Mouse (Mus musculus): ENCODE results near the gene Tcte1. TPM values are rescaled to one million over a fixed set of nuclear protein-coding genes. Genes with fewer than 3 reads are reported as not detected.

Gene Tcte1
- polyA plus RNA-seq, 1 experiment = 0.16 TPM

DNA sequence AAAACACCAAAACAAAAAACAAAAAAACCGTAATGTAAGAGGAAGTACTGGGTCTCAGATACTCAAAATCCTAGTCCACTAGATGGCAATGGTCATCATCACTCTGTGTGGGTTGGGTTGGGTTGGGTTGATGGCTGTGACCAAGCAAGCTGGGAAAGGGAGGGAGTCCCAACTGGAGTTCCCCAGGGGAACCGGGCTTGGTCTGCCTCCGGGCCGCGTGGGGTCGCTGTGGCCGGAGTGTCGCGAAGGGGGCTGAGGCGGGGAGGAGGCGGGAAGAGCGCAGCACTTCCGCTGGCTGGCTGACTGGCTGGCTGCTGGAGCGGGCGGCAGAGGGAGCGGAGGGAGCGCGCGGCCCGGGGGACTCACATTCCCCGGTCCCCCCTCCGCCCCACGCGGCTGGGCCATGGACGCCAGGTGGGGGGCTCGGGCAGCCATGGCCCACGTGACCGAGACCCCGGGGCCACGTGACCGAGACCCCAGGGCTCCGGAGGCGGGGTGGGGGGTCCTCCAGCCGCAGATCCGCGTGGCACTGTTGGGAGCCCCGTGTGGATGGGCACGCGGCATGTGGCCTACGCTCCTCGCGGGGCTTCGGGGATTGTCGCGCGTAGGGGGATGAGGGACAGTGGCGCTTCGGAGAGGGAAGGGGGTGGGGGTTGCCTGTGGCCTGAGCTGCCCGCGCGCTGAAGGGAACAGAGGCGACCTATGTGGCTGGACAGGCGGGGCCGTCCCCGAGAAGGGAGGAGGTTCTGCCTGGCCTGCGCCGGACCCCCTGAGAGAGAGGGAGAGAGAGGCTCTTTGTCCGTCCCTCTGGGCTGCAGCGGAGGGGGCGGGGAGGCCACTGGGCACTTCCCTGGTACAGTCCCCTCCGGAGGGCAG is 40.7 kb downstream of the Tcte1 start, which contains the start of gene Slc35b2:
Gene Slc35b2 (plus strand): TSS at position 220 of the 876 bp plus-strand sequence.
- WGBS = under 1% methylated on average over 46 of the region's 61 CpGs
- H3K4me3 ChIP-seq (ENCODE audit: extremely low read depth, insufficient read depth, insufficient read length) = peak within 1 kb of the TSS; percentile 81
- peaks cover 42% of the 10 kb centered on the region for H3K36me3 ChIP-seq (ENCODE audit: control insufficient read depth, insufficient read depth, low read length)
- H3K27ac ChIP-seq (ENCODE audit: insufficient read depth, low read length) = peak within 1 kb of the TSS; percentile 84
- no peaks in the 10 kb centered on the region for H3K27me3 ChIP-seq (ENCODE audit: control insufficient read depth, insufficient read depth, low read length)
- H3K4me1 ChIP-seq (ENCODE audit: control insufficient read depth, insufficient read depth, insufficient read length) = peaks cover 5% of the 10 kb centered on the region
- TF ChIP-seq POLR2A (IDR thresholded peaks at IDR 0.05; ENCODE audit: low read depth, low read length) (peak; percentile 25), CTCF (IDR thresholded peaks at IDR 0.05; ENCODE audit: extremely low read depth, insufficient read depth, insufficient read length, insufficient replicate concordance) (peak; percentile 83)
- peak in 1 of 2 experiments; percentile 85 for DNase-seq (ENCODE audit: low read depth in 1 of 2, low spot score in 2 of 2)

- no peak for DNase-seq (ENCODE audit: low read depth in 1 of 2, low spot score in 2 of 2)
- TF ChIP-seq POLR2A (IDR thresholded peaks at IDR 0.05; ENCODE audit: low read depth, low read length) = no peak
- TF ChIP-seq CTCF (IDR thresholded peaks at IDR 0.05; ENCODE audit: extremely low read depth, insufficient read depth, insufficient read length, insufficient replicate concordance) = no peak
Measured at GRCm38 (mm10) chr17:45564531-45565084, 41.4 kb downstream of the Tcte1 start.

DNA sequence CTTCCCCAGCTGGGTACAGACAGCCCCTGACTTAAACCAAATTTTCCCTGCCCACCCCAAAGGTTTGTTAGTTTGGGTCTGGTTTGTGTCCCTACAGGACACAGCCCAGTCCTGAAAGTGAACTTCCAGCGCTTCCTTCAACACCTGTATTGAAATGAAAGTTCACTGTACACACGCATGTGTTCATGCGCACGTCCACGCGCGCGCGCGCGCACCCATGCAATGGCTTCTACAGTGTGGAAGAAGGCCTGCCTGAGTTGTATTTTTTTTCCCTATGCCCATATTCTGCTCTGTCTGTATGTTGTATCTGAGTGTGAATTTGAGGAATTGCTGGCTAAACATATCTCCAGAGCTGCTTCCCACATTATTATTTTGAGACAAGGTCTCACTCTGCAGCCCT is 41.9 kb downstream of the Tcte1 start:
- H3K27ac ChIP-seq (ENCODE audit: insufficient read depth, low read length) = no peak overlapping the region
- no peaks in the 10 kb centered on the region for H3K27me3 ChIP-seq (ENCODE audit: control insufficient read depth, insufficient read depth, low read length)
- 95% methylated on average over 11 of the region's 11 CpGs for WGBS
- TF ChIP-seq CTCF (IDR thresholded peaks at IDR 0.05; ENCODE audit: extremely low read depth, insufficient read depth, insufficient read length, insufficient replicate concordance) (no peak), POLR2A (IDR thresholded peaks at IDR 0.05; ENCODE audit: low read depth, low read length) (no peak)
- H3K4me1 ChIP-seq (ENCODE audit: control insufficient read depth, insufficient read depth, insufficient read length) = no peaks in the 10 kb centered on the region; the same call in none of the 2 replicates
- peaks cover 49% of the 10 kb centered on the region for H3K36me3 ChIP-seq (ENCODE audit: control insufficient read depth, insufficient read depth, low read length)
- DNase-seq (ENCODE audit: low read depth in 1 of 2, low spot score in 2 of 2) = no peak
- H3K4me3 ChIP-seq (ENCODE audit: extremely low read depth, insufficient read depth, insufficient read length) = no peak overlapping the region

More at GRCm38 (mm10) chr17:45564531-45565084, 41.4 kb downstream of the Tcte1 start:
- Histone ChIP-seq H3K4me3 (ENCODE audit: extremely low read depth, insufficient read depth, insufficient read length) (peak overlapping the region; percentile 81), H3K36me3 (ENCODE audit: control insufficient read depth, insufficient read depth, low read length) (peaks cover 45% of the 10 kb centered on the region), H3K4me1 (ENCODE audit: control insufficient read depth, insufficient read depth, insufficient read length) (no peaks in the 10 kb centered on the region; the same call in none of the 2 replicates), H3K27ac (ENCODE audit: insufficient read depth, low read length) (peak overlapping the region; percentile 84), H3K27me3 (ENCODE audit: control insufficient read depth, insufficient read depth, low read length) (no peaks in the 10 kb centered on the region)
- 21% methylated on average over 18 of the region's 18 CpGs for WGBS

DNA sequence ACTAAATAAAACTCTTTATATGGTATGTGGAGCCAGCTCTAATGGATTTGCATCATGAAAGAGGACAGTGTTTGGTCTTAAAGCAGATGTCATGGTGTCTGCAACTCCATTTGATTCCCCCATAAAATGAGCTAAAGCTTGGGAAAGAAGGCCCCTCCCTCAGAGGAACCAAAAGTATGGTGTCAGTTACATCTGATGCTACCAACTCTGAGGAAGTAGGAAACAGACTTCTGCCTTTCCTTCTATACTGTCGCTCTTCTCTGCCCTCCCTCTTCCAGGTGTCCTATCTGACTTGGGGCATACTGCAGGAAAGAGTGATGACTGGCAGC is 42.8 kb downstream of the Tcte1 start:
- Histone ChIP-seq H3K4me1 (ENCODE audit: control insufficient read depth, insufficient read depth, insufficient read length) (no peaks in the 10 kb centered on the region; the same call in none of the 2 replicates), H3K27me3 (ENCODE audit: control insufficient read depth, insufficient read depth, low read length) (no peaks in the 10 kb centered on the region), H3K27ac (ENCODE audit: insufficient read depth, low read length) (no peak overlapping the region), H3K36me3 (ENCODE audit: control insufficient read depth, insufficient read depth, low read length) (peaks cover 51% of the 10 kb centered on the region), H3K4me3 (ENCODE audit: extremely low read depth, insufficient read depth, insufficient read length) (no peak overlapping the region)
- no peak for DNase-seq (ENCODE audit: low read depth in 1 of 2, low spot score in 2 of 2)
- 69% methylated on average over 1 of the region's 1 CpGs for WGBS
- no peak for TF ChIP-seq CTCF (IDR thresholded peaks at IDR 0.05; ENCODE audit: extremely low read depth, insufficient read depth, insufficient read length, insufficient replicate concordance)
- no peak for TF ChIP-seq POLR2A (IDR thresholded peaks at IDR 0.05; ENCODE audit: low read depth, low read length)

DNA sequence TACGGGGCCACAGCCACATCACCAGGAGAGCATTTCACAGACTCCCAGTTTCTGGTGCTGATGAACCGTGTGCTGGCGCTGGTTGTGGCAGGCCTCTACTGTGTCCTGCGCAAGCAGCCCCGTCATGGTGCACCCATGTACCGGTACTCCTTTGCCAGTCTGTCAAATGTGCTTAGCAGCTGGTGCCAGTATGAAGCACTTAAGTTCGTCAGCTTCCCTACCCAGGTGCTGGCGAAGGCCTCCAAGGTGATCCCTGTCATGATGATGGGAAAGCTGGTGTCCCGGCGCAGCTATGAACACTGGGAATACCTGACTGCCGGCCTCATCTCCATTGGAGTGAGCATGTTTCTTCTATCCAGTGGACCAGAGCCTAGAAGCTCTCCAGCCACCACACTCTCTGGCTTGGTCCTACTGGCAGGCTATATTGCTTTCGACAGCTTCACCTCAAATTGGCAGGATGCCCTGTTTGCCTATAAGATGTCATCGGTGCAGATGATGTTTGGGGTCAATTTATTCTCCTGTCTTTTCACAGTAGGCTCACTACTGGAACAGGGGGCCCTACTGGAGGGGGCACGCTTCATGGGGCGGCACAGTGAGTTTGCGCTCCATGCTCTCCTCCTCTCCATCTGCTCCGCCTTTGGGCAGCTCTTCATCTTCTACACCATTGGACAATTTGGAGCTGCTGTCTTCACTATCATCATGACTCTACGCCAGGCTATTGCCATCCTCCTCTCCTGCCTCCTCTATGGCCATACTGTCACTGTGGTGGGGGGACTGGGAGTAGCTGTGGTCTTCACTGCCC is 43.3 kb downstream of the Tcte1 start:
- no peak overlapping the region for H3K27ac ChIP-seq (ENCODE audit: insufficient read depth, low read length)
- DNase-seq (ENCODE audit: low read depth in 1 of 2, low spot score in 2 of 2) = no peak
- 80% methylated on average over 18 of the region's 18 CpGs for WGBS

GRCm38 (mm10) chr17:45567162-45567601 is 43.9 kb downstream of the Tcte1 start:
- no peak for DNase-seq (ENCODE audit: low read depth in 1 of 2, low spot score in 2 of 2)
- Histone ChIP-seq H3K4me3 (ENCODE audit: extremely low read depth, insufficient read depth, insufficient read length) (no peak overlapping the region), H3K27me3 (ENCODE audit: control insufficient read depth, insufficient read depth, low read length) (no peaks in the 10 kb centered on the region), H3K27ac (ENCODE audit: insufficient read depth, low read length) (no peak overlapping the region), H3K4me1 (ENCODE audit: control insufficient read depth, insufficient read depth, insufficient read length) (peaks cover 1% of the 10 kb centered on the region), H3K36me3 (ENCODE audit: control insufficient read depth, insufficient read depth, low read length) (peaks cover 48% of the 10 kb centered on the region)
- no peak for TF ChIP-seq CTCF (IDR thresholded peaks at IDR 0.05; ENCODE audit: extremely low read depth, insufficient read depth, insufficient read length, insufficient replicate concordance)
- TF ChIP-seq POLR2A (IDR thresholded peaks at IDR 0.05; ENCODE audit: low read depth, low read length) = no peak
- WGBS = 73% methylated on average over 4 of the region's 4 CpGs

More for the DNA sequence above, 43.3 kb downstream of the Tcte1 start:
- no peaks in the 10 kb centered on the region; the same call in none of the 2 replicates for H3K4me1 ChIP-seq (ENCODE audit: control insufficient read depth, insufficient read depth, insufficient read length)
- H3K36me3 ChIP-seq (ENCODE audit: control insufficient read depth, insufficient read depth, low read length) = peaks cover 53% of the 10 kb centered on the region
- H3K27me3 ChIP-seq (ENCODE audit: control insufficient read depth, insufficient read depth, low read length) = no peaks in the 10 kb centered on the region
- H3K4me3 ChIP-seq (ENCODE audit: extremely low read depth, insufficient read depth, insufficient read length) = no peak overlapping the region
- TF ChIP-seq POLR2A (IDR thresholded peaks at IDR 0.05; ENCODE audit: low read depth, low read length) (no peak), CTCF (IDR thresholded peaks at IDR 0.05; ENCODE audit: extremely low read depth, insufficient read depth, insufficient read length, insufficient replicate concordance) (no peak)

Measured in spleen, adult 2 months (tissue).